Mouse (Mus musculus): ENCODE results near the gene Hdgfl3. TPM values are rescaled to one million over a fixed set of nuclear protein-coding genes. Genes with fewer than 3 reads are reported as not detected.

Hdgfl3 gene
- total RNA-seq, 2 experiments from 2014 or later: 124 to 126 TPM

Other genes starting within 250 kb of the Hdgfl3 start
- gene Homer2, start 226.9 kb downstream of the Hdgfl3 start, total RNA-seq (2021): 10 to 100 TPM; 51.8 to 54.3 TPM
- 10 to 100 TPM; 54.5 to 61.9 TPM for gene Ramac, start 171.5 kb downstream of the Hdgfl3 start, total RNA-seq (2021)
- gene 3110040N11Rik, start 145.0 kb downstream of the Hdgfl3 start, total RNA-seq (2021): 10 to 100 TPM; 41.1 to 49.1 TPM
- 100 to 1,000 TPM; 130 to 133 TPM for gene Btbd1, start 105.0 kb downstream of the Hdgfl3 start, total RNA-seq (2021)
- gene Gm10160, start 78.7 kb downstream of the Hdgfl3 start, total RNA-seq (2021): not detected
- gene Tm6sf1, start 75.5 kb downstream of the Hdgfl3 start, total RNA-seq (2021): 10 to 100 TPM; 13.9 to 14.1 TPM
- gene Bnc1, start 57.8 kb upstream of the Hdgfl3 start, total RNA-seq (2021): not detected
- gene Sh3gl3, start 239.4 kb upstream of the Hdgfl3 start, total RNA-seq (2021): 10 to 100 TPM; 64.2 to 67.2 TPM